10 mouse cellular contexts compared by ENCODE assay signal in genomic region chr8:26959456-26959855, GRCm38 (mm10).
"Had no signal": no experiment of that assay in that cellular context is flagged by ENCODE, and none has a peak within 500 bp of the region (broad histone marks: within the 10 kb centered on the region; RNA-seq: fewer than 3 reads in every experiment).

No protein-coding gene starts in this region.

- H3K4me2 ChIP-seq: limb, embryonic 13.5 days; neural tube, embryonic 12.5 days had no signal

- H3K4me3 ChIP-seq: left cerebral cortex, adult 2 months; limb, embryonic 13.5 days; neural tube, embryonic 12.5 days had no signal

- DNase-seq: kidney, adult 8-10 months; kidney, postnatal 25 days; lung, adult 18-20 months; right cerebral cortex, adult 18-20 months; right cerebral cortex, postnatal 25 days; thymus, postnatal 36 days had no signal

- H3K9me3 ChIP-seq: limb, embryonic 13.5 days; neural tube, embryonic 12.5 days had no signal

- H3K27ac ChIP-seq: left cerebral cortex, adult 2 months; limb, embryonic 13.5 days; liver, embryonic 14.5 days; neural tube, embryonic 12.5 days had no signal

- H3K9ac ChIP-seq: limb, embryonic 13.5 days; liver, embryonic 14.5 days; neural tube, embryonic 12.5 days had no signal

- H3K36me3 ChIP-seq: limb, embryonic 13.5 days; neural tube, embryonic 12.5 days had no signal
